Mouse (Mus musculus): ENCODE measurements around the gene Vwf.

The Vwf gene

GRCm38 (mm10) chr6:125586042-125586566 lies 39.5 kb downstream of the Vwf start:
- DNase-seq (ENCODE audit: low spot score), result no peak

DNA sequence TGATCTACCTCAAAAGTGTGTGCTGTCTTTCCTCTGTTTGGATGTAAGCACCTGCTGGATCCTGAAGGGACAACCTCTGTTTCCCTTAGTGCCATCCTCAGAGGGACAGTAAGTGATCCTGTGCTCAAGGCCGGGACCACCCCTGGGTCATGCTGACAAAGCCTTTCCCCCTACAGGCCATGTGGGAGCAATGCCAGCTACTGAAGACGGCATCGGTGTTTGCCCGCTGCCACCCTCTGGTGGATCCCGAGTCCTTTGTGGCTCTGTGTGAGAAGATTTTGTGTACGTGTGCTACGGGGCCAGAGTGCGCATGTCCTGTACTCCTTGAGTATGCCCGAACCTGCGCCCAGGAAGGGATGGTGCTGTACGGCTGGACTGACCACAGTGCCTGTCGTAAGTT lies 41.7 kb downstream of the Vwf start:
- no peak for DNase-seq (ENCODE audit: low spot score)

- no peak for DNase-seq (ENCODE audit: low spot score)
Measured at GRCm38 (mm10) chr6:125589075-125589474, 42.5 kb downstream of the Vwf start.

GRCm38 (mm10) chr6:125590056-125590455 lies 43.5 kb downstream of the Vwf start:
- DNase-seq (ENCODE audit: low spot score), result no peak

- DNase-seq (ENCODE audit: low spot score), result no peak
Measured at GRCm38 (mm10) chr6:125590471-125590870, 43.9 kb downstream of the Vwf start.

DNA sequence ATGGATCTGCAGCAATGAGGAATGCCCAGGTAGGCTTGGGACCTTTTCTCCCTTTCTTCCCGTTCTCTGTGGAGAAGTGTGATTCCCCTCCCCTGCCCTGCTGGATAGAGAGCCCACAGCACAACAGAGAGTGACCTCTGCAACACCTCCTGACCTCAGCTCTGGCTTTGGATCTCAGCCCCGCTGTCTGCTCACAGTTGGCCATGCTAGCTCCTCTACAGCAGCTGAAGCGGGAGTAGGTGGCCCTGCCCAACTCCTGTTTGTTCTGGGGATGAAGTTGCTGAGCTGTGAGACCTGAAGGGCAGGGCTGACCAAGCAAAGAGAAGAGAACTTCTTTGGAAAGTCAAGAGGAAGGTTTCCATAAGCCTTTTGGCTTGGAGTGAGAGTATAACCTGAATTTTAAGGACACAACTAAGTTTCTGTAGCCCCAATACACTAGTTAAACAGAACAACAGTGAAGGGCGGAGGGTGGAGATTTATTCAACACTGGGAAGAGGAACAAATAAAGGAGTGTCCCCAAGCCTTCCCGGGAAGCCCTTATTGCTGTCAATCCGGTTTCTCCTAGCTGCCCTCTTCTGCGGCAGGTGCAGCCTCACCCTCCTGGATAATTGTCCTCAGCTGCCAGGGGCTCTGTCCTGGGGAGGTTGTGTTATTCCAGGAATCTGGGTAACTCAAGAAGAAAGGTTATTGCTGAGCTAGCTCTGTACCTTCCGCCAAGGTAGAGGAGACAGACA lies 45.2 kb downstream of the Vwf start:
- peak; percentile 23 for DNase-seq (ENCODE audit: low spot score)

DNA sequence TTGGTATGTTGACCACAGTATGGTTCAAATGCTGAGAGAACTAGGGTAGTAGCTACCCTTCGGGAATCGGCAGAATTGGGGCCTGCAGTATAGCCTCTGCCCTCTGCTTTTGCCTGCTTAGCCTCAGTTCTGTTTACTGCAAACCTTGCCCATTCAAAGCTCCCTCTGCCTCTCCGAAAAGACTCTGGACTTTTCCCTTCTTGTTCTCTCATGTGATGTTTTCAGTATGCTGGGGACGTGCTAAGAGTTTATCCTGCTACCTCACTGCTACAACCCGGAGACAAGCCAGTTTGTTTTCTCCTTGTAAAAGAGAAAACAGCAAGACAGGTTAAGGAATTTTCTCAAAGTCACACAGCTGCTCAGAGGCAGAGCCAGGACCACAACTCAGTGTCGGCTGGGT lies 46.0 kb downstream of the Vwf start:
- DNase-seq (ENCODE audit: low spot score), result no peak

DNA sequence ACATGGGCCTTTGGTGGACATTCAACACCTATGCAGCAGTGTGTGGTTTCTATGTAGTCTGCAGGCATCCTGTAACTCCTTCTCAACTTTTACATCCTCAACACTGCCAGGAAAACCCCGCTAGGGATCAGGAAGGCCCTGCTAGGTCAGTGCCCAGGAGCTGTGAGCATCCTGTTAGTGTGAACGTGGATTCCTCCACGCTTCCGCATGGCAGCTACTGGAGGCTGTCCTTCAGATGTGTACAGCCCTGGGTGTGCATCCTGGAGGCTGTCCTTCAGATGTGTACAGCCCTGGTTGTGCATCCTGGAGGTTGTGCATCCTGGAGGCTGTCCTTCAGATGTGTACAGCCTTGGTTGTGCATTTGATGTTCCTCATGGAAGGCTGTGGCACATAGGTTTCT lies 47.7 kb downstream of the Vwf start:
- no peak for DNase-seq (ENCODE audit: low spot score)

DNA sequence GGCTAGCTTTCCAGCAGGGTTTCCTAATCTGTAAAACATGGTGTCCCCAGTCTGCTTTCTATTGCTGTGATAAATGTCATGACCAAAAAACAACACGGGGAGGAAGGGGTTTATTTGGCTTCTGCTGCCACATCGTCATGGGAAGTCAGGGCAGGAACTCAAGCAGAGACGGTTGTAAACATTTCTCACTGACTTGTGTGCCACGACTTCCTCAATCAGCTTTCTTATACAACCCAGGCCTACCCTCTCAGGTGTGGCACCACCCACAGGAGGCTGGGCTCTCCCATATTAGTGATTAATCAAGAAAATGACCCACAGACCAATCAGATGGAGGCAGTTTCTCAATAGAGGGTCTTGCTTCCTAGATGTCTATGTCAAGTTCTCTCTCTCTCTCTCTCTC lies 48.3 kb downstream of the Vwf start:
- DNase-seq (ENCODE audit: low spot score), result no peak

- no peak for DNase-seq (ENCODE audit: low spot score)
Measured at GRCm38 (mm10) chr6:125596701-125597318, 50.2 kb downstream of the Vwf start.

DNA sequence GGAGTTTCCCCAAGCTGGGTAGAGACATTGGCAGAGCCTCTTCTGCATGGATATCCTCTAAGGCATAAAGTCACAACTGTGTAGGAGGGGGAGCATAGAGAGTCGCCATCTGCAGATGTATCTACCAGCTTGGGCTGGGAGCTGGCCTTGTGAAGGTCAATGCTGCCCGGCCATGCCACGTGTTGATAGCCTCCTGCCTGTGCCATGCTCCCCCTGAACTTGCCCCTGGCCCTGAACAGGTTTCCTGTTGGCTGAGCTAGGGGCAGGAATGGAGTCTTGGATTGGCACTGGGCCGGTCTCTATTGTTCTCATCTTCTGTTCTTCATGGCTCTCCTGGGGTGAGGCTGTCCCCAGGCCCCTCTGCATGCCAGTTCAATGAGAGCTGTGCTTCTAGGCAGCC lies 51.1 kb downstream of the Vwf start:
- DNase-seq (ENCODE audit: low spot score), result no peak

DNA sequence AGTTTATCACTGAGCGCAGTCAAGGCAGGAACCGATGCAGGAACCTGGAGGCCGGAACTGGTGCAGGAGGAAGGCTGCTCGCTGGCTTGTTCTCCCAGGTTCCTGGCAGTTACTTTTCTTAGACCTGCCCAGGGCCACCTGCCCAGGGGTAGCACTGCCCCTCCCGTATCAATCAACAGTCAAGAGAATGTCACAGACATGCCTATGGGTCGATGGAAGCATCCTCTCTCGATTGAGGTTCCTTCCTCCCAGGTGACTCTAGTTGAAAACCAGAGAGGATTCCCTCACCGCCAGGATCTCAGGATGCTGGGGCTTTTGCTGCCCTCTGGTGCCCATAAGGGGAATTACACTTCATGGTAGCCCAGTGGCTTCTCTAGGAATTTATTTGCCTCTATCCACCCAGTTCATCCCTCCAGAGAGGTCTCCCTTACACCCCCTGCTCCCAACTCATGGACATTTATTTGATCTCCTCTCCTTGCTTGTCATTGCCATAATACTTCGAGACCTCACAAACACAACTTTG lies 53.5 kb downstream of the Vwf start:
- peak; percentile 89 for DNase-seq (ENCODE audit: low spot score)

GRCm38 (mm10) chr6:125600669-125601068 lies 54.1 kb downstream of the Vwf start:
- no peak for DNase-seq (ENCODE audit: low spot score)

DNA sequence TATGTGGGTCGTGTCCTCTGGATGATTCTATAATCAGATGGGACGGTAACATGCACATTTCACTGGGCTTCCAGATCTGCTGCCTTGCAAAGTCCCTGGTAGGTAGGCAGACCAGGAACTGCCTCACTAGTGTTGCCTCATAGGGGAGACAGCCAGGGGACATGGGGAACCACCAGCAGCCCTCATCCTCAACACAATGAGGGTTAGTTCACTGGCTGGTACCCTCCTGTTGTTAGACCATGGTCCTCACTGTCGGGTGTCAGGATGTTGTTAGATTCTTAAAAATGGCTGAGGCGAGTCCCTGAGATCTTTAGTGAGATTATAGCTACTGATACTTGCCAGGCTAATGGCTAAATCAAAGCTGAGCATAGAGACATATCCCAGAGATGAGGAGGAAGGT lies 54.6 kb downstream of the Vwf start:
- no peak for DNase-seq (ENCODE audit: low spot score)

DNA sequence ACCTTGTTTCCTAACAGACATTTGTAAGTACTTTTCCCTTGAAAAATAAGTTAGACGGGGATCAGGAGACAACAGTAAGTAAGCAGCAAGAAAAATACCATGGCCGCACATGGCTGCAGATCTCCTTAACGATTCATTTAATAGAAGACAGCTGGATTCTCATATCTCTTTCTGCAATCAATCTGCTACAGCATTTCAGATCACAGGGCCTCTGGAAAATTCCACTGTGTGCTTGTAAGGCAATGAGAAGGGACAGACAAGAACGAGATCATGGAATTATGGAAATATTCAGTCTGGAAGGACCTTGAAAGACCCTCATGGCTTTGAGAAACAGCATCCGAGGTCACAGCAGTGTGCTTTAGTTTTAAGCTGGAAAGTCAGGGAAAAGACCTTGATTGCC lies 55.2 kb downstream of the Vwf start:
- no peak for DNase-seq (ENCODE audit: low spot score)

- DNase-seq (ENCODE audit: low spot score), result no peak
Measured at GRCm38 (mm10) chr6:125602354-125602753, 55.8 kb downstream of the Vwf start.

GRCm38 (mm10) chr6:125603234-125603633 lies 56.7 kb downstream of the Vwf start:
- DNase-seq (ENCODE audit: low spot score), result peak; percentile 93

- DNase-seq (ENCODE audit: low spot score), result no peak
Measured at GRCm38 (mm10) chr6:125603678-125604462, 57.3 kb downstream of the Vwf start.

DNA sequence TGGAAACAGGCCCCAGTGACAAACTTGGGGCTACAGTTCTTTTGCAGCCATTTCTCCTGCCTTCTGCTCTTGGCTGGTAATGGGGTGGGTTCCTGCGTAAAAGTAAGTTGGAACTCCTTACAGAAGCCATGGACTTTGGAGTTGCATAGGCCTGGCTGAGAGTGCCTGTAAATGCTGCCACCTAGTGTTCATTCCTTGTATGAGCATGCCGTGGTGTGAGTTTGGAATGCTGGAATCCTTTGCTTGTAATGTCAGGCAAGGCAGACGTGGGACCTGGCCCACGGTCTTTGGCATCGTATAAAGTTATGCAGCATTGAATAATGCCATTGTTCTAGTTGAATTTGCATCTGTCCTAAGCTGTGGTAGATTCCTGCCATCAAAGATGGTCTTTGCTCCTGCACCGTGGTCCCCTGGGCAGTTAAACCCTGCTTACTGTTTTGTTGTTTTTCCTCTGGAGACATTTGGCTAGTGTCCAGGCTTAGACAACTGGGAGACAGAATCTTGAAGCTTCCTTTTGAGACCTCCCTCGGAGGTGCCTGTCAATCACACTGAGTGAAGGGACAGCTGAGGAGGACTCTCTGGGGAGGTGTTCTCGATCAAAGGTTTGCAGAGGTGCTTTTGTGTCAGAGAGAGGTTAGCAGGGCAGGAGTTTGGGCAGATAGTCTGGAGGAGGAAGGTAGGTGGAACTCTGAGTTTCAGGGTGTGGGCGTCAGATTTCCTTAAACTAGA lies 58.1 kb downstream of the Vwf start:
- peak; percentile 91 for DNase-seq (ENCODE audit: low spot score)

GRCm38 (mm10) chr6:125609025-125609424 lies 62.5 kb downstream of the Vwf start:
- DNase-seq (ENCODE audit: low spot score), result no peak

DNA sequence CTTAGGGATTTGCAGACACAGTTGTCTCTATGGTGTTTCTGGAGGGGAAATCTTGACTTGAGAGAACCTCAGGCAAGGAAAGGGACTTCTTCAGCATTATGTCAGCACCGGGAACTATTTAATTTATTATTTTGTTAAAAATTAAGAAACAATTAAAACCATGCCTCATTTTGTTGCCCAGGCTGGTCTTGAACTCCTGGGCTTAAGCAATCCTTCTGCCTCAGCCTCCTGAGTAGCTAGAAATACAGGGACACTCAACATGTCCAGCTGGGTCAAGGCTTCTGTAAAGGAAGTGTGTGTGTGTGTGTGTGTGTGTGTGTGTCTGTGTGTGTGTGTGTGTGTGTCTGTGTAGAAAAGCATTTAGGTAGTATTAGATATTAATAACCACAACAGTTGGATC lies 71.3 kb downstream of the Vwf start:
- DNase-seq (ENCODE audit: low spot score), result no peak

DNA sequence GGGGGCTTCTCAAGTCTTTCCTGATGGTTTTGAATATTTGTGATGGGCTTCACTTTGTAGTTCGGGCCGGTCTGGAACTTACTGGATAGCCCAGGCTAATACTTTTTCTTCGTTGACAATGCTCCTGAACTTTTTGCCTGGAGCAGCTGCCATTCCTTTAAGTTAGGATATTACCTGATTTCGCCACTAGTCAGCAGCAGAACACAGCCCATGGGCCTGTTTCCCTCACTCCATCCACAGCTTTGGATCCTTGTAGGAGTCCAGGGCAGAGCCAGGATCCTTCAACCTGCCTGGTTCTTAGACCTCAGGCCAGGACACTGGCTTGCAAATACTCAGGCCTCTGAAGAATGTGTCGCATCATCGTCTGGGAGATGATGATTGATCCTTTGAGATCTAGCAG lies 74.2 kb downstream of the Vwf start:
- DNase-seq (ENCODE audit: low spot score), result peak; percentile 70

All from retina, embryonic 14.5 days (tissue).